Mouse (Mus musculus) kidney, adult 2 months (tissue): Measurements from ENCODE around the gene Ccdc96.

ENCODE experiments used
- CTCF ChIP-seq: fragments of 200-500 bp; conservative IDR thresholded peaks from 2 replicates; pipeline ENCODE4 v1.5.1; 2011; ENCODE audit warnings: low read depth, mild to moderate bottlenecking, control low read depth, low read length, moderate library complexity, mixed read lengths; ENCODE audit not compliant: insufficient read depth, insufficient read length
- POLR2A ChIP-seq: fragments of 200-500 bp; IDR thresholded peaks from one replicate; pipeline ENCODE4 v1.6.1; 2011; ENCODE audit warnings: low read depth, low read length, control low read depth

- TF ChIP-seq CTCF (no peak), POLR2A (no peak)
Measured at GRCm38 (mm10) chr5:36505235-36505634, 20.8 kb downstream of the Ccdc96 start.
